Mouse (Mus musculus) heart, embryonic 14.5 days (tissue): ENCODE results near the gene Rtp4. TPM values are rescaled to one million over a fixed set of nuclear protein-coding genes. Genes with fewer than 3 reads are reported as not detected.

Experiments
- ATAC-seq: fragments of 200-750 bp; cut with Nextera tagmentation; 2 replicates; pipeline ENCODE4 v1.8.0; 2017; ENCODE audit warnings: low read depth, moderate TSS enrichment; ENCODE audit not compliant: insufficient number of reproducible peaks, insufficient read depth, low FRiP score
- H3K27ac ChIP-seq, 2 experiments: fragments of 200-500 bp in 1 of 2; fragments of 300-500 bp in 1 of 2; sonication (generic) in 1 of 2; replicated peaks in 1 of 2; 2 replicates each; pipeline ENCODE4 v1.5.1; 2012 to 2014; ENCODE audit warnings: low read depth in 2 of 2, low read length in 2 of 2, control low read depth in 1 of 2, mild to moderate bottlenecking in 1 of 2, mixed read lengths in 1 of 2; ENCODE audit not compliant: control insufficient read depth in 1 of 2, insufficient read depth in 1 of 2
- H3K27me3 ChIP-seq: fragments of 300-500 bp; sonication (generic); 2 replicates; pipeline ENCODE4 v1.6.1; 2014; ENCODE audit warnings: mild to moderate bottlenecking, low read length, control low read depth; ENCODE audit not compliant: control insufficient read depth, insufficient read depth
- H3K36me3 ChIP-seq: fragments of 300-500 bp; sonication (generic); 2 replicates; pipeline ENCODE4 v1.6.1; 2014; ENCODE audit warnings: mild to moderate bottlenecking, control low read depth, low read length, mixed read lengths; ENCODE audit not compliant: control insufficient read depth, insufficient read depth
- H3K4me1 ChIP-seq, 2 experiments: fragments of 200-500 bp in 1 of 2; fragments of 300-500 bp in 1 of 2; sonication (generic) in 1 of 2; 2 replicates each; pipeline ENCODE4 v1.6.1; 2012 to 2014; ENCODE audit warnings: low read length in 2 of 2, control low read depth in 1 of 2, mixed read lengths in 1 of 2; ENCODE audit not compliant: control insufficient read depth in 2 of 2, insufficient read depth in 2 of 2
- H3K4me2 ChIP-seq: fragments of 300-500 bp; sonication (generic); 2 replicates; pipeline ENCODE4 v1.6.1; 2014; ENCODE audit warnings: mild to moderate bottlenecking, low read length
- H3K4me3 ChIP-seq, 2 experiments: fragments of 200-500 bp in 1 of 2; fragments of 300-500 bp in 1 of 2; sonication (generic) in 1 of 2; 2 replicates each; pipeline ENCODE4 v1.5.1; 2012 to 2014; ENCODE audit warnings: low read length in 2 of 2, mild to moderate bottlenecking in 2 of 2, control low read depth in 1 of 2, low read depth in 1 of 2, moderate library complexity in 1 of 2; ENCODE audit not compliant: control insufficient read depth in 1 of 2, insufficient read depth in 1 of 2
- H3K9ac ChIP-seq: fragments of 300-500 bp; sonication (generic); 2 replicates; pipeline ENCODE4 v1.6.1; 2014; ENCODE audit warnings: mild to moderate bottlenecking, low read length
- H3K9me3 ChIP-seq: fragments of 300-500 bp; sonication (generic); 2 replicates; pipeline ENCODE4 v1.6.1; 2016; ENCODE audit warnings: low read length, control low read depth; ENCODE audit not compliant: control insufficient read depth
- WGBS: fragments of 180-500 bp; shearing (Covaris S2); extraction: QIAGEN DNeasy Blood & Tissue Kit; methylation state at CpG from one replicate; pipeline ENCODE4 v1.1.7; 2014; 5-methylcytosine and 5-hydroxymethylcytosine counted together
- polyA plus RNA-seq: library from polyadenylated mRNA; unstranded; fragments of >200 nt; fragmentation: Nextera tagmentation; extraction: Ambion mirVana; gene quantifications from 2 replicates; pipeline ENCODE4 v1.2.1, GENCODE M21; 2014

The Rtp4 gene
- polyA plus RNA-seq, 1 experiment from 2014 or later, result 7.8 TPM

DNA sequence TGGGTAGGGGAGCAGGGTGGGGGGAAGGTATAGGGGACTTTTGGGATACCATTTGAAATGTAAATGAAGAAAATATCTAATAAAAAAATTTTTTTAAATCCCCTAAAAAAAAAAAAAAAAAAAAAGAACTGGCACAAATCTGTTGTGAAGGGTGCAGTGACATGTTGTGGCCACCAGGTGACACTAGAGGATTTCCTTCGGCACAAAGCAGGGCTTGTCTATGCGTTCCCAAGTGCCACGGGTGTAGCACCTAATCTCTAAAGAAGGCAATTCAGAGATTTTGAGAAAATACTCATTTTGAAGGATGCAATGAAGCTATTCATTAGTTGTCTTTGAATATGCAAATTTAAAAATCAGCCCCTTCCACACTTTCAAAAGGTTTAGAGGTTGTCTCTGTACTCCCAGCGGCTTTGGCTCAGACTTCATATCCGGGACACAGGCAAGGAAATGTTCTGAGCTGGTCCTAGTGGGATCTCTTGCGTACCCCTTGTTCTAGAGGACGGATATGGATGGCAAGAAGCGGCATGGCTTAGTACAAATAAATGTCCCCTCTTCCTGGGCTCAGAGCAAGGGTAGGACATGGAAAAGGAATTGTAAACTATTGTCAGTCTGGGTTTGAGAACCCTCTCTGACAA is 30.4 kb downstream of the Rtp4 start:
- Histone ChIP-seq H3K4me2 (no peak overlapping the region), H3K4me3 (no peak overlapping the region), H3K27me3 (no peaks in the 10 kb centered on the region), H3K27ac (no peak overlapping the region), H3K9ac (no peak overlapping the region), H3K36me3 (no peaks in the 10 kb centered on the region), H3K4me1 (no peaks in the 10 kb centered on the region), H3K9me3 (no peaks in the 10 kb centered on the region)
- ATAC-seq, result no peak
- WGBS, result 40% methylated on average over 8 of the region's 8 CpGs

DNA sequence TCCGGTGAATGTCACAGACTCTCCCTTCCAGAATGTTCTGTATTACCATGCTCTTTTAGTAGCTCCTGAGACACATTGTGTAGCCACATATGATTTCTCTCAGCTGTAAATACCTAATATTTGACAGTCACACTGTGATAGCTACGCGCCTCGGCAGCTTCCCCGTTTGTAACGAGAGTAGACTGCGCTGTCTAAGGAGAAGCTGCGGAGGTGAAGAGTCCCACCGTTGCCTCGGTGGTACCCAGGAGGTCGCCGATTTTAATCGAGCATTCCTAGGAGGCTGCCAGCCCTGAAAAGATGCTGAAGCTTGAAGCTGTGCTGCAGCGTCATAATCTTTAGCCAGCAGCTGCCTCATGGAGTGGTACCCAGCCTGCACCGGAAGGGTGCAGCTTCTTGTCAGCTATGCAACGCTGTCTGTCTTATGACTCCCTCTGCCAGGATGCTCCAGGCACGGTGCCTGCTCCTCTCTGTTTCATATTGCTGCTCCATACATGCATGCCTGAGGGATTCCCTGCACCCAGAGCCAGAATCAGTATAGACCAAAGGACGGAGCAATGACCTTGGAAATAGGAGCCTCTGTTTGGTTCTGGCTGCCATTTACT is 31.0 kb downstream of the Rtp4 start:
- no peak overlapping the region for H3K27ac ChIP-seq
- ATAC-seq, result no peak
- H3K4me2 ChIP-seq, result no peak overlapping the region
- H3K9me3 ChIP-seq, result no peaks in the 10 kb centered on the region
- H3K27me3 ChIP-seq, result no peaks in the 10 kb centered on the region
- no peaks in the 10 kb centered on the region for H3K36me3 ChIP-seq
- H3K4me3 ChIP-seq, result no peak overlapping the region
- 82% methylated on average over 18 of the region's 18 CpGs for WGBS
- H3K9ac ChIP-seq, result no peak overlapping the region
- no peaks in the 10 kb centered on the region for H3K4me1 ChIP-seq

DNA sequence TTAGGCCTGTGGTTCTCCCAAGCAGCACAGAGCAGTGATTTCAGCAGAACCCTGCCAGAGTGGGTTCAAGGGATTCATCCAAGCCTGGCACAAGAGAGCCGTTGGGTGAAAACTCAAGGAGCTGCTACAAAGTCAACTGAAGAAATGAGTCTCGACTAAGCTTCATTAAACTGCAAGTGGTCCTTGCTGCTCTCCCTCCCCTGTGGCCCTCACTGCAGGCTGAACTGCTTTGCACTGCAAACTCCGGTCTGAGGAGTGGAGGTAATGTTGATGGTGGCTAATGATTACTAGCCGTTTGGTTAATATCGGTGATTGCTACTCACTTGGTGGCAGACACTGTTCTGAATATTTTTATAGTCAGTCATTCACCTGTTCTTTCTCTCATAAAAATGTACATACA is 34.6 kb downstream of the Rtp4 start:
- no peak for ATAC-seq
- no peaks in the 10 kb centered on the region for H3K27me3 ChIP-seq
- no peak overlapping the region for H3K4me2 ChIP-seq
- H3K9me3 ChIP-seq, result no peaks in the 10 kb centered on the region
- no peak overlapping the region for H3K4me3 ChIP-seq
- H3K27ac ChIP-seq, result no peak overlapping the region
- 77% methylated on average over 5 of the region's 5 CpGs for WGBS
- H3K9ac ChIP-seq, result no peak overlapping the region
- no peaks in the 10 kb centered on the region for H3K4me1 ChIP-seq
- H3K36me3 ChIP-seq, result no peaks in the 10 kb centered on the region

DNA sequence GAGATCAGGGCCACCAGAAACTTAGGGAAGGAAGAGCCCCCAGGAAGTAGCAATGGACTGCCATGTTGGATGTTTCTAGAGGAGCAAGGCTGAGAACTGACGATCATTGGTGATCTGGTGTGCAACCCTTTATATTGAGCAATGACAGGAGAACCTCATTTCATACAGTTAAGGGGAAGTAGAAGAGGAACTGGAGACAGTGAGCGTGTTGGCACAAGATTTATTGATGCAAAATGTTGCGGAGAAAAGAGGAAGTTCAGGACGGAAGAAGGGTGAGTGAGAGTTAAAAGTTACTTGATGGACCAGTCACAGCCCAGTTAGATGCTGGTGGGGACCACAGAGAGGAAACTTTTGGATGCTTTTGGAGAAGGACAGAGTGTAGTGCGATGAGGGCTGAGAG is 37.1 kb downstream of the Rtp4 start:
- Histone ChIP-seq H3K9ac (no peak overlapping the region), H3K27ac (no peak overlapping the region), H3K36me3 (no peaks in the 10 kb centered on the region), H3K4me1 (no peaks in the 10 kb centered on the region), H3K9me3 (no peaks in the 10 kb centered on the region), H3K4me3 (no peak overlapping the region), H3K27me3 (no peaks in the 10 kb centered on the region), H3K4me2 (no peak overlapping the region)
- no peak for ATAC-seq
- 80% methylated on average over 5 of the region's 5 CpGs for WGBS

DNA sequence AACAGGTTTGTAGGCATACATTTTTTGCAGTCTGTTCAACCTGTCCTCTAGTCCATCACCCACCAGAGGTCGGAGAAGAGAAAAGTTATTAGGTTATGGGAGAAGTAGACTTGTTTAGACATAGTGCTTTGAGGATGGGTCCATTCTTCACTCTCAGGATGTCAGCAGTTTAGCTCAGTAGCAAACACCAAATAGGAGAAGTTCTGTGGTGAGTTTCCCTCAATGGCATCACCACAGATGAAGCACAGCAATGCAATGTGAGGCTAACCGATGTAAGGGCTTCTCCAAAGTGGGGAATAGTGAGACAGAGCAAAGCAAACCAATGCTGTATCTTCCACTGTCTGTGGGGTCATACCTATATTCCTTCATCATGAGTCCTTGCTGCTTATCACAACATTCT is 37.6 kb downstream of the Rtp4 start:
- Histone ChIP-seq H3K4me2 (no peak overlapping the region), H3K9ac (no peak overlapping the region), H3K4me1 (no peaks in the 10 kb centered on the region), H3K27ac (no peak overlapping the region), H3K27me3 (no peaks in the 10 kb centered on the region), H3K36me3 (no peaks in the 10 kb centered on the region), H3K4me3 (no peak overlapping the region), H3K9me3 (no peaks in the 10 kb centered on the region)
- no peak for ATAC-seq
- WGBS, result 85% methylated on average over 2 of the region's 2 CpGs

DNA sequence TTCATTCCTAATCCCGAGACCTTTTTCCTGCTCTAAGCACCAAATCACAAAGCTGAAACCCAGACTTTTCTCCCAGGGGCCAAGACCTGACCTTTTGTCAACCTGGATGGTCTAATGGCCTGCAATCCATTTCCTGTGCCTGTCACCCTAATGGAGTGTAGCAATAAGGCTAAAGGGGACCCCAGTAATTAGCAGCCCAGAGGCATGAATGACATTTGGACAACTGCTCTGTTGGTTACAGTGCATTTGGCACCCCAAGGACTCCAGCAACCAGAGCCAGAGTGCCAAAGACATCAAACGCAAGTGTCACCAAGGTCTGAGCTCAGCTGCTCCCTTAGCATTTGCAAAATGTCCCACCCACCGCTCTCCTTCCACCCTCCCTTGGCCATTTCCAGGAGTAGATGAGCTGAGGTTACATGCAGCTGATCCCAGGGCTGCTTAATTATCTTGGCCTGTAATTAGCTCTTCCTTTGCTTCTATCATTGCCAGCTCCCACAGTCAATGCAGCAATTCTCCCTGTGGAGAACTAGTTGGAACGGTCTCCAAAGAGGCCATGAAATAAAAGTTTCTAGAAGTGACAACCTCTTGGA is 48.4 kb downstream of the Rtp4 start:
- no peak overlapping the region for H3K4me3 ChIP-seq
- H3K27ac ChIP-seq, result no peak overlapping the region
- H3K4me2 ChIP-seq, result no peak overlapping the region
- 63% methylated on average over 4 of the region's 4 CpGs for WGBS
- H3K9me3 ChIP-seq, result no peaks in the 10 kb centered on the region
- H3K4me1 ChIP-seq, result no peaks in the 10 kb centered on the region
- no peak for ATAC-seq
- H3K27me3 ChIP-seq, result no peaks in the 10 kb centered on the region
- no peak overlapping the region for H3K9ac ChIP-seq
- H3K36me3 ChIP-seq, result no peaks in the 10 kb centered on the region

DNA sequence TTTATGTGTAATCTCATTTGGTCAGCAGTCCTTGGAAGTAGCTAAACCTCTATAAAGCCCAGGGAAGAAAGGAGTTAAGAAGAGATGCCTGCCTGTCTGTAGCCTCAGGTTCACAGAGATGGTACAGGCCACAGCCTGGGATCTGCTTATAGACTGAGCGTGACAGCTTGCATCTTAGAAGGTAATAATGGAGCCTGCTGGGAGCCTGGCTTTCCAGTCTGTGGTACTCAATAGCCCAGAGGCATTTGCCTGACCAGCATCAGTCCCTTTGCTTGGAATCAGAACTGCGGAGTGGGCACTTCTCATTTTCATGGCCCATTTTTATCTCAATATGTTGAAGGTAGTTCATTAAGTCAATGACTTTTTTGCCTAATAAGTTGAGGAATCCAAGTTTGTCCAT is 54.5 kb downstream of the Rtp4 start:
- Histone ChIP-seq H3K4me2 (no peak overlapping the region), H3K4me1 (no peaks in the 10 kb centered on the region), H3K27me3 (no peaks in the 10 kb centered on the region), H3K27ac (no peak overlapping the region), H3K4me3 (no peak overlapping the region), H3K9me3 (no peaks in the 10 kb centered on the region), H3K9ac (no peak overlapping the region), H3K36me3 (no peaks in the 10 kb centered on the region)
- no peak for ATAC-seq
- WGBS, result 87% methylated on average over 2 of the region's 2 CpGs
